Mouse (Mus musculus): Measurements from ENCODE around the gene Il16.

- TF ChIP-seq CTCF (IDR thresholded peaks at IDR 0.05; ENCODE audit: extremely low read depth, insufficient read depth, insufficient read length, insufficient replicate concordance): no peak
- TF ChIP-seq POLR2A (IDR thresholded peaks at IDR 0.05; ENCODE audit: low read depth, low read length): no peak
Observed at GRCm38 (mm10) chr7:83632682-83633120, 112.8 kb downstream of the Il16 start.
